Mouse (Mus musculus) ES-Bruce4 (cell line): ENCODE measurements around the gene Tle3. TPM values are rescaled to one million over a fixed set of nuclear protein-coding genes. Genes with fewer than 3 reads are reported as not detected.

Experiments
- H3K27ac ChIP-seq: 2 replicates; pipeline ENCODE4 v1.5.1; 2012; ENCODE audit warnings: low read length, inconsistent platforms; ENCODE audit not compliant: insufficient read depth
- H3K27me3 ChIP-seq: 2 replicates; pipeline ENCODE4 v1.6.1; 2012; ENCODE audit warnings: mild to moderate bottlenecking, low read length, inconsistent platforms; ENCODE audit not compliant: control insufficient read depth, poor library complexity, insufficient read depth, severe bottlenecking
- H3K36me3 ChIP-seq: 2 replicates; pipeline ENCODE4 v1.6.1; 2012; ENCODE audit warnings: inconsistent platforms, mild to moderate bottlenecking, low read length, moderate library complexity; ENCODE audit not compliant: control insufficient read depth, poor library complexity, insufficient read depth, severe bottlenecking
- H3K4me1 ChIP-seq: one replicate; pipeline ENCODE4 v1.8.1; 2011; ENCODE audit warnings: low read length; ENCODE audit not compliant: control insufficient read depth, insufficient read depth
- H3K4me3 ChIP-seq: 2 replicates; pipeline ENCODE4 v1.5.1; 2011; ENCODE audit warnings: low read depth, mild to moderate bottlenecking, low read length
- H3K9ac ChIP-seq: 2 replicates; pipeline ENCODE4 v1.6.1; 2012; ENCODE audit warnings: low read depth, mild to moderate bottlenecking, inconsistent platforms; ENCODE audit not compliant: poor library complexity, severe bottlenecking
- H3K9me3 ChIP-seq: replicated peaks from 2 replicates; pipeline ENCODE4 v1.6.1; 2012; ENCODE audit warnings: mild to moderate bottlenecking, low read length, inconsistent platforms; ENCODE audit not compliant: control insufficient read depth, poor library complexity, insufficient read depth, severe bottlenecking
- CTCF ChIP-seq: IDR thresholded peaks from one replicate; pipeline ENCODE4 v1.8.1; 2011; ENCODE audit warnings: low read depth, low read length
- EP300 ChIP-seq: IDR thresholded peaks from 2 replicates; pipeline ENCODE4 v1.6.1; 2011; ENCODE audit warnings: low read depth, low read length; ENCODE audit not compliant: insufficient read depth
- POLR2A ChIP-seq: IDR thresholded peaks from one replicate; pipeline ENCODE4 v1.8.1; 2011; ENCODE audit warnings: low read length; ENCODE audit not compliant: insufficient read depth
- polyA plus RNA-seq: library from polyadenylated mRNA; stranded (reverse); fragments of >200 nt; gene quantifications from 2 replicates; pipeline ENCODE4 v1.2.4, GENCODE M21; 2011; ENCODE audit warnings: low read depth; ENCODE audit not compliant: missing spikeins, insufficient read depth, insufficient read length

Tle3 gene
- polyA plus RNA-seq, 1 experiment = 146 TPM

- TF ChIP-seq EP300 (no peak), POLR2A (no peak), CTCF (no peak)
- Histone ChIP-seq H3K9me3 (no peaks in the 10 kb centered on the region), H3K4me3 (no peak overlapping the region), H3K36me3 (peaks cover 41% of the 10 kb centered on the region), H3K9ac (no peak overlapping the region), H3K27me3 (no peaks in the 10 kb centered on the region), H3K27ac (no peak overlapping the region), H3K4me1 (peaks cover 11% of the 10 kb centered on the region)
These were observed 25.0 kb downstream of the Tle3 start for GRCm38 (mm10) chr9:61397130-61397529.

GRCm38 (mm10) chr9:61398160-61398559, 26.0 kb downstream of the Tle3 start:
- Histone ChIP-seq H3K9me3 (no peaks in the 10 kb centered on the region), H3K9ac (no peak overlapping the region), H3K27ac (no peak overlapping the region; the same call in 1 of the 2 replicates), H3K4me3 (no peak overlapping the region), H3K27me3 (no peaks in the 10 kb centered on the region), H3K36me3 (peaks cover 48% of the 10 kb centered on the region), H3K4me1 (peaks cover 7% of the 10 kb centered on the region)
- no peak for TF ChIP-seq CTCF
- TF ChIP-seq EP300 = no peak
- TF ChIP-seq POLR2A = no peak

GRCm38 (mm10) chr9:61400132-61400531, 28.0 kb downstream of the Tle3 start:
- Histone ChIP-seq H3K27ac (no peak overlapping the region), H3K4me3 (no peak overlapping the region), H3K27me3 (no peaks in the 10 kb centered on the region), H3K9me3 (no peaks in the 10 kb centered on the region), H3K9ac (no peak overlapping the region), H3K4me1 (peaks cover 2% of the 10 kb centered on the region), H3K36me3 (peaks cover 33% of the 10 kb centered on the region)
- TF ChIP-seq EP300 (no peak), POLR2A (no peak), CTCF (no peak)

- Histone ChIP-seq H3K9me3 (no peaks in the 10 kb centered on the region), H3K36me3 (peaks cover 28% of the 10 kb centered on the region), H3K27me3 (no peaks in the 10 kb centered on the region), H3K27ac (no peak overlapping the region), H3K4me1 (peaks cover 2% of the 10 kb centered on the region), H3K9ac (no peak overlapping the region), H3K4me3 (no peak overlapping the region)
- no peak for TF ChIP-seq CTCF
- no peak for TF ChIP-seq EP300
These were observed 29.5 kb downstream of the Tle3 start for GRCm38 (mm10) chr9:61401664-61402063.

GRCm38 (mm10) chr9:61402268-61402667, 30.1 kb downstream of the Tle3 start:
- no peak for TF ChIP-seq CTCF
- no peak for TF ChIP-seq EP300
- no peak for TF ChIP-seq POLR2A
- Histone ChIP-seq H3K4me3 (no peak overlapping the region), H3K36me3 (peaks cover 35% of the 10 kb centered on the region), H3K27me3 (no peaks in the 10 kb centered on the region), H3K27ac (no peak overlapping the region), H3K9ac (no peak overlapping the region), H3K9me3 (no peaks in the 10 kb centered on the region), H3K4me1 (peaks cover 2% of the 10 kb centered on the region)

GRCm38 (mm10) chr9:61402716-61403115, 30.6 kb downstream of the Tle3 start:
- TF ChIP-seq CTCF = no peak
- no peak for TF ChIP-seq POLR2A
- TF ChIP-seq EP300 = no peak
- H3K27ac ChIP-seq = no peak overlapping the region
- H3K9ac ChIP-seq = no peak overlapping the region
- peaks cover 2% of the 10 kb centered on the region for H3K4me1 ChIP-seq
- no peaks in the 10 kb centered on the region for H3K9me3 ChIP-seq
- H3K27me3 ChIP-seq = no peaks in the 10 kb centered on the region
- H3K36me3 ChIP-seq = peaks cover 39% of the 10 kb centered on the region
- no peak overlapping the region for H3K4me3 ChIP-seq
